In genomic region chr17:66358026-66358978, GRCm38 (mm10) we compare ENCODE assay signal across 9 mouse cellular contexts.
DNase-seq lines count a peak whose midpoint lies in the region; ATAC-seq and TF ChIP-seq lines count a peak whose summit lies in the region.
"Had no signal": no experiment of that assay in that cellular context is flagged by ENCODE, and none has a peak within 500 bp of the region (broad histone marks: within the 10 kb centered on the region; RNA-seq: fewer than 3 reads in every experiment).

No protein-coding gene starts in this region.

- DNase-seq in layer of hippocampus, adult 2 months (ENCODE audit: low spot score in 2 of 2) = no peak
- no peak for DNase-seq in layer of hippocampus, adult 11-12 months (ENCODE audit: low spot score)
- no peak for DNase-seq in Patski (ENCODE audit: low read depth, low spot score)
- DNase-seq in forebrain, embryonic 11.5 days (ENCODE audit: low spot score) = peak; percentile 74
- DNase-seq in lung, postnatal 10 days = peak; percentile 68
- DNase-seq in ovary, adult 18-20 months (ENCODE audit: low spot score) = no peak
- DNase-seq in spleen, adult 12 weeks (ENCODE audit: low spot score) = no peak
- DNase-seq: gastrocnemius, postnatal 25 days had no signal

- H3K9me3 ChIP-seq in forebrain, embryonic 11.5 days (ENCODE audit: control insufficient read depth, low read length) = no peaks in the 10 kb centered on the region

- peak overlapping the region; percentile 23; the same call in 1 of the 2 replicates for H3K4me3 ChIP-seq in layer of hippocampus, adult 2 months
- no peak overlapping the region for H3K4me3 ChIP-seq in forebrain, embryonic 11.5 days (ENCODE audit: low read depth, low read length)

- H3K36me3 ChIP-seq in forebrain, embryonic 11.5 days (ENCODE audit: control insufficient read depth, insufficient read depth, low read length) = no peaks in the 10 kb centered on the region; the same call in 1 of the 2 replicates

- peaks cover 7% of the 10 kb centered on the region; the same call in 1 of the 2 replicates for H3K4me1 ChIP-seq in forebrain, embryonic 11.5 days (replicated peaks; ENCODE audit: control insufficient read depth, insufficient read depth, low read length)

- H3K27me3 ChIP-seq in Patski = no peaks in the 10 kb centered on the region
- no peaks in the 10 kb centered on the region for H3K27me3 ChIP-seq in forebrain, embryonic 11.5 days (ENCODE audit: control insufficient read depth, insufficient read depth, low read length)

- peak; percentile 85 for ATAC-seq in Patski
- ATAC-seq in forebrain, embryonic 11.5 days (replicated peaks; ENCODE audit: low FRiP score) = peak; percentile 73
- no peak for ATAC-seq in CD4-positive, CD25-positive, alpha-beta regulatory T cell, adult 4 months

- in situ Hi-C loops in Patski (cut with MboI; ENCODE audit: low pct_unique_long_range_greater_than_20kb) = loop anchor here (25.0 kb wide), 1 partner anchor 1629 kb away; no protein-coding TSS in a partner anchor

- H3K4me2 ChIP-seq in forebrain, embryonic 11.5 days (ENCODE audit: low read depth, low read length, severe bottlenecking) = no peak overlapping the region

- POLR2A ChIA-PET in Patski (lab: Charles Lee) = no interaction called here

- WGBS in forebrain, embryonic 11.5 days = 68% methylated on average over 27 of the region's 27 CpGs

- CTCF ChIA-PET in Patski (lab: Charles Lee) = interaction anchor here (1.5 kb wide), 1 partner anchor 90 kb away, joined by 4 read pairs; no protein-coding TSS in a partner anchor

- H3K9ac ChIP-seq in forebrain, embryonic 11.5 days (ENCODE audit: low read length) = no peak overlapping the region; the same call in 1 of the 2 replicates

- no peak for TF ChIP-seq CTCF in layer of hippocampus, adult 2 months (conservative IDR thresholded peaks at IDR 0.05)
- TF ChIP-seq CTCF in Patski (IDR thresholded peaks at IDR 0.05) = no peak

- no peak overlapping the region for H3K27ac ChIP-seq in layer of hippocampus, adult 2 months
- H3K27ac ChIP-seq in forebrain, embryonic 11.5 days (ENCODE audit: low read depth, low read length) = 0 out of 2 replicates have a peak overlapping the region, but pooled peaks have one; percentile 20

Comparison
In these comparisons a context has a peak if more than half of its experiments do, and no peak if none do; other contexts are left out.
1. DNase-seq: peak in forebrain, embryonic 11.5 days (single experiment) and lung, postnatal 10 days (single experiment); none in layer of hippocampus, adult 2 months (0 of 2), layer of hippocampus, adult 11-12 months (single experiment), Patski (single experiment), ovary, adult 18-20 months (single experiment) and spleen, adult 12 weeks (single experiment).